Mouse (Mus musculus) lung, postnatal 25 days (tissue): ENCODE data around the gene Slco4a1.

Source experiments
- DNase-seq: peaks from one replicate; pipeline ENCODE4 v3.0.0; 2022; ENCODE audit warnings: low spot score

The Slco4a1 gene

DNA sequence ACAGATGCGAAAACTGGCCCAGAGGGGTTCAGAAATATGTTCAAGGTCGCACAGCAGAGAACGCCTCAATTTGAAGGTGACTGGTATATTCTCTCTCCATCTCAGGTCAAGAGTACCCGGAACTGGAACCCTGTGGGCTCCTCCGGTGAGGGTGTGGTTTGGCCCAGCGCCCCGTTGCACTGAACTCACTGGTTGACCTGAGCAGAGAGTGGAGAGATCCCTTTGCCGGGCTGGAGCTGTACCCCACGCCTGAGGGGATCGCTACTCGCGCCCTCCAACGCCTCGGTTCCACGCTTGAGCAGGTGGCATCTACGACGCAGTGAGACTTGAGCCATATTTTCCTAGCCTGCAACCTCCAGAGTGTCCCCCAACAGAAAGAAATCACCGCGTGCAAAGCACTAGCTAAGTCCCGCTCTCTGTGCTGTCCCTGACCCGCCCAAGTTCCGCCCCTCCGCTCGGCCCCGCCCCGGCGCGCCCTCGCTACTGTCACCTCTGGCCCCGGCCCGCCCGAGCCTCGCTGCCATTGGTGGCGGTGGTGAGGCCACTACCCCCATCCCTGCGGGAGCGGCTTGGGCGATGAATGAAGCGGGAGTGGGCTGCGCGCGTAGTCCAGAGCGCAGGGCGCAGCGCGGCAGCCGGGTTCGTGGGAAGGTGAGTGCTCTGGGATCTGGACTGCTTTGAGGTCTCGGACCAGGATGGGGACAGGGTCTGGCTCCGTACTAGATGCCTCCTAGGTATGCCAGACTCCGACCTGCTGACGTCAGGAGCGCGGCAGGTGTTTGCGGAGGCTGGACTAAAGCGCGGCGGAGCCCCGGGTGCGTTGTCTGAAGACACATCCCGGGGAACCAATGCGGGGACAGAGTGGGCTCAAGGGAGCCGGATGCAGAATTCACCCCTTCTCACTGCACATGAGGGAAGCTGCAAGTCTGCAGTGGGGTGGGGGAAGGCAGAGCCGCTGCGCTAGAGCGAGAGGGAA, at the start of gene Slco4a1:
Slco4a1 (plus strand) TSS at position 523 of the 976 bp plus-strand sequence.
- peak; percentile 91 for DNase-seq

- DNase-seq: no peak
Measured at GRCm38 (mm10) chr2:180408410-180408809, 47.6 kb upstream of the Slco4a1 start.

DNA sequence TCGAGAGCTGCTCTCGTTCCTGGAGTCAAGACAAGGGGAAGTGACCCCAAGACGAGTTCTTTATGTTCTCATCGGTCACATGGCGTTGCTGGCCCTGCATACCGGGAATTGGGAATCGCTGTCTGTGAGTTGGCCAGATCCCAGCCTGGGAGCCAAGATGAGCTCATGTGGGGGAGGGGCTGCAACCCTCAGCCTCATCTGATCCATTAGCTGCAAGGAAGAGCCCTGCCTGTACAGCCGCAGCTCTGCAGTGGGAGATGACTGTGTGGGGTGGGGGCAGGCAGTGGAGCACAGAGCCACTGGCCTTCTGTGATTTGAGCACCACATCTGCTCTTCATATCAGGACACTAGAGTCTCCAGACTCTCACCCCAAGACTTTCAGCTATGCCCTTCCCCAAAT, 45.6 kb upstream of the Slco4a1 start:
- DNase-seq: no peak

GRCm38 (mm10) chr2:180411013-180411412, 45.0 kb upstream of the Slco4a1 start:
- DNase-seq: no peak

GRCm38 (mm10) chr2:180415627-180416026, 40.4 kb upstream of the Slco4a1 start:
- DNase-seq: no peak

- no peak for DNase-seq
Measured at GRCm38 (mm10) chr2:180417731-180418130, 38.3 kb upstream of the Slco4a1 start.

DNA sequence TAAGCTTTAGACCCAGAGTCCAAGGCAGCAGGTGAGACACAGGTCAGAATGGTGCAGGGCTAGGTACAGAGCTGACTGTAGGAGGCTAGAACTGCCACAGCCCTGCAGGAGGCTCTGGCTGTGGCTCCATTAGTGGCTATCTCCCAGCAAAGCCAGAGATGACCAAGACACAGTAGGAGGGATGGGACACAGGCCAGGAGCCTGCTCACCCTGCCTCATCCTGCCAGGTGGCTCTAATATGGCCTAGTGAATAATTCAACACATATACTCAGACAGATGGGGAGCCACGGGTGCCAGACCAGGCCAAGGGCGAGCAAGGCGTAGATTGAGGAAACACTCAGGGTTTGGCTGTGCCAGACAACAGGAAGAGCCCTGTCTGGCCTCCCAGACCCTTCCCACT, 35.4 kb upstream of the Slco4a1 start:
- DNase-seq: no peak

DNA sequence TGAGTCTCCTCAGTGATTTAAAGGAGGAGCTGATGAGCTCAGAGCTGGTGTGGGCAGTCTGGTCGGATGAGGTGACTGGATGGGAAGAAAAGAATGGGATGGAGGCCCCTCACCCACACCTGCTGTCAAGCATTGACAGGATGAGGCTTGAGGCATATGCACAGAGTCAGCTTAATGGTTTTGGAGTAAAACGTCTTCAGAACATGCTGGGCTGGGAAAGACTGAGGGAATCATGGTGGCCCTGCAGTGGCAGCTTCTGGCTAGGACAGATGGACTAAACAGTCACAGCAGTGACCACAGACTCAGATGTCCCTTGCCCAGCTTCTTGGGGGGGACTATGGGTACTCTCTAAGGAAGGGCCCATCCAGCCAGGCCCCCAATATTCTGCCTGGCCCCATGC, 30.9 kb upstream of the Slco4a1 start:
- no peak for DNase-seq

DNA sequence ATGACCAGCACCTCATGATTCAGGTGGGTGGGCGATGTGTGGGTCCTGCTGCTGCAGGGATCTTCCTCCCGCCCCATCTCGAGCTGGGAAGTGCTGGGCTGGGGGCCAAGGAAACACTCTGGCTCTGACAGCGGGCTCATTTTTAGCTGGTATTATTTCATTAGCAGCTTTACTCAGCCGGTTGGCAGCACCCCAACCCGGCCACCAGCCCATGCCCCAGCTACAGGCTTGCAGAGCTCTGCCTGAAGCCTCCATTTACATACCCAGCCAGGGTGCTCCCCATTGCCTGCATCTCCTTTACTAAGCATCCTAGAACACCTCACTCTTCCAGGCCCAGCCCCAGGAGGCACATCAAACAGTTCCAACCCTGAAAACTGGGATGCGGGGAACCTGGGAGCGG, 29.0 kb upstream of the Slco4a1 start:
- no peak for DNase-seq

- DNase-seq: no peak
Measured at GRCm38 (mm10) chr2:180428331-180428730, 27.7 kb upstream of the Slco4a1 start.

- no peak for DNase-seq
Measured at GRCm38 (mm10) chr2:180430648-180431047, 25.4 kb upstream of the Slco4a1 start.

DNA sequence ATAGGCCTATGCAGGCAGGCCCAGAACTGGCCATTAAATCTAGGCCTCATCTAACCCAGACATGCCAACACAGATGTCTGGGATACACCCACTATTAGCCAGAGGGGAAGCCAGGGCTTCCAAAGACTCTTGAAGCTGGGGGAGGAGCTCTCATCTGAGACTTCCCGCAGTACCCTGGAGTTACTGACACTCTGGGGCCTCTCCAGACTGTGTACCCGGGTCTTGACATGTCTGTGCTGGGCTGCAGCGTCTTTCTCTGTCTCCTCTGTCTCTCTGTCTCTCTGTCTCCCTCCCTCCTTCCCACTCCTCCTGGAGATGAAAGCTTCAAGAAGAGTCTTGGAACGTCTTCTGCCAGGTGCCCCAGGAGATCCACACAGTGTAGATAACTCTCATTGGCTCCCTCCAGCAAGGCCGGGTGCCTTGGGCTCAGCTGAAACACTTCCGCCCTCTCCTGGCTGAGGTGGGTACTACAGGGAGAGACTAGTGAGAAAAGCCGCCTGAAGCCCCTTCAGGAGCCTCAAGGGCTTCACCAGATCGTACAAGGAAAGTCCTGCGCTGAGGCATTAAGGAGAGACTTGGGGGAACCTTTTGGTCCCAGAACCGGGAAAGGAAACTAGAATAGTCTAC, 23.9 kb upstream of the Slco4a1 start:
- DNase-seq: peak; percentile 70

GRCm38 (mm10) chr2:180432751-180433150, 23.3 kb upstream of the Slco4a1 start:
- no peak for DNase-seq

GRCm38 (mm10) chr2:180433350-180433749, 22.7 kb upstream of the Slco4a1 start:
- no peak for DNase-seq

GRCm38 (mm10) chr2:180435341-180435926, 20.6 kb upstream of the Slco4a1 start:
- no peak for DNase-seq

- no peak for DNase-seq
Measured at GRCm38 (mm10) chr2:180437149-180437864, 18.7 kb upstream of the Slco4a1 start.

- DNase-seq: no peak
Measured at GRCm38 (mm10) chr2:180439791-180440190, 16.3 kb upstream of the Slco4a1 start.

DNA sequence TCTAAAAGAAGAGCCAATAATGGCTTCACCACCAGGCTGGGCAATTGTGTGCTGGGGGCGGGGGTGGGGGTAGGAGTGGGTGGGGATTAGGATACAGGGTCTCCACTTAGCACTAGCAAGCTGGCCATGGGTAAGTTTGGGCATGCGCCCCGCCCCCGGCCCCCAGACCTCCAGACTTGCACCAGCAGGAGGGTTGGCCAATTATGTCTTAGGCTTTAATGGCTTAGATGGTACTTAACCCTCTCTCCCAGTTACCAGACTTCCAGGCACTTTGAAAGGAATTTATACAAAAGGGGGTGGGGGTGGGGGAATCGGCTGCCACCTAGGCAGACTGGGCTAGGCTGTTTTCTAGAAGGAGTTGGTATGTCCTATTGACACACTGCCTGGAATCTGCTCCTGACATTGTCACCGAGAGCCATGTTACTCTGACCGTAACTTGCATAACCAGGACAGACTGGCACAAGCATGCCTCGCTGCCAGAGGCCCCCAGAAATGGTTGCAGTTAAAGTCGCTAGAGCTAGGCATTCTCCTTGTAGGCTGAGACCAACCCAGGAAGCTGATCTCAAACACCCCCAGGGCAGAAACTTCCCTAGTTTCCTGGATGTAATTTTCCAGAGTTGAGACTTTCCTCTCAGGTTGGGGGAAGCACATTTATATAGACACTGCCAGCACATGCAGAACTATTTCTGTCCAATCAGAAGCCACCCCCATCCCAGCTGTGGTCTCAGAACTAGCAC, 15.3 kb upstream of the Slco4a1 start:
- no peak for DNase-seq

DNA sequence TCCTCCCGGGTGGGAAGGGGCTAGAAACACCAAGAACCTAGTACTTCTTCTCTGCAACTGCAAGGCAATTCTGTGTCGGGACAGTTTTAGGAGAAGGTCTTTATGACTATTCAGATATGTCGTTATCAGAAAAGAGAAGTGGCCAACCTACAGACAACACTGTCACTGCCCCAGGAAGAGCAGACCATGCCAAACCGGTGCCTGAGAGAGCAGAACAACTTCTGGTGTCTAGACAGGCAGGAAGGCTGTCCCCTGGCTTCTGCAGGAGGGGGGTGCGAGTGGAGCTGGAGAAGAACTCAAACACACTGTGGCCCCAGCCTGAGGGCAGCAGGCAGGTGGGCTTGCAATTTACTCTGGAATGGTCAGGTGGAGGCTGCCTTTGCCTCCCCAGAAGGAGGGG, 14.0 kb upstream of the Slco4a1 start:
- DNase-seq: no peak

DNA sequence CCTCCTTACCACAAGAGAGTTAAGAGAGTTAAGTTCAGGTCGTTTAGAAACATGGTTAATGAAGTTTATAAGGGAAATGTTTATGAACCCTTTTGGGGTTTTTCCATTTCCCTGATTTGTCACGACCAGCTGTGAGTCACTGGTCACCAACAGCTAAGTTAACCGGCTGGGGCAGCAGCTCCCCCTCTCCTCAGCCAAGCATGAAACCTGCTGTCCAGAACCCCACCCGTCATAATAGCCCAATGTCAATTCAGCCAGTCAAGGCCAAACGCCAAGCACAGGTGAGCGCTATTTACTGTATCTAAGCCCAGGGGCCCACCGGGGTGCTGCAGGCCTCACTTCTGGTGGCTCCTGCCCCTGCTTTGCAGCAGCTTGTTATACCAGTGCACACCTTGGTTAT, 12.2 kb upstream of the Slco4a1 start:
- no peak for DNase-seq

- no peak for DNase-seq
Measured at GRCm38 (mm10) chr2:180444957-180445785, 10.9 kb upstream of the Slco4a1 start.
